In the genomic region with DNA sequence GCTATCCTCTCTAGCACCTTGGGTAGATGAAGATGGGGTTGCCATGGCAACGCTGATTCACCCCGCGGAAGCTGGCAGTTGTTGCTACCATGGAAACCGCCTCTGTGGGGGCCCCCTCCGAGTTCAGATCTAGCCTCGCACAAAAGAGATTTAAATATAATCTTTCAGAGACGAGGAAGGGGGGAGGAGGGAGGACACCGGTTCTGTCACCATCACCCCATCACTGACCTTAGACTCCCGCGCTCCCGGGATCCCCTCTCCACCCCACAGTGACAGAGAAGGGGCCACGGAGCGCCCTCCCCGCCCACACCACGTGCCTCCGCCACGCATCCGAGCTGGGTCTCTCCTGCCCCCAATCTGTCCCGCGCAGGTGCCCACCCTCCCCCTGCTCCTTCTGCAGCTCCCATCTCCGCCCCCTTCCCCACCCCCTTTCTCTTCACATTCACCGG, we compare ENCODE assay signal across 8 mouse cellular contexts. TPM values are rescaled to one million over a fixed set of nuclear protein-coding genes. Genes with fewer than 3 reads are reported as not detected.
DNase-seq lines count a peak whose midpoint lies in the region; ATAC-seq and TF ChIP-seq lines count a peak whose summit lies in the region.

No protein-coding gene starts in this region.

- no peak for TF ChIP-seq CTCF in ES-Bruce4 (IDR thresholded peaks at IDR 0.05; ENCODE audit: low read depth, low read length)

- H3K9me3 ChIP-seq in ES-Bruce4 (replicated peaks; ENCODE audit: control insufficient read depth, insufficient read depth, low read length, poor library complexity, severe bottlenecking) = no peaks in the 10 kb centered on the region
- no peaks in the 10 kb centered on the region for H3K9me3 ChIP-seq in hindbrain, embryonic 12.5 days (replicated peaks)
- no peaks in the 10 kb centered on the region for H3K9me3 ChIP-seq in limb, embryonic 13.5 days
- H3K9me3 ChIP-seq in heart, embryonic 11.5 days (replicated peaks; ENCODE audit: control insufficient read depth, low read length) = no peaks in the 10 kb centered on the region

- 1% methylated on average over 19 of the region's 22 CpGs for WGBS in hindbrain, embryonic 12.5 days
- 2% methylated on average over 22 of the region's 22 CpGs for WGBS in limb, embryonic 13.5 days
- 2% methylated on average over 22 of the region's 22 CpGs for WGBS in heart, embryonic 11.5 days (ENCODE audit: insufficient replicate concordance)

- H3K36me3 ChIP-seq in ES-Bruce4 (ENCODE audit: control insufficient read depth, insufficient read depth, low read length, poor library complexity, severe bottlenecking) = no peaks in the 10 kb centered on the region
- H3K36me3 ChIP-seq in hindbrain, embryonic 12.5 days = 0 out of 2 replicates have a peak, but pooled peaks cover 3% of the 10 kb centered on the region
- no peaks in the 10 kb centered on the region for H3K36me3 ChIP-seq in limb, embryonic 13.5 days
- no peaks in the 10 kb centered on the region for H3K36me3 ChIP-seq in heart, embryonic 11.5 days (ENCODE audit: control insufficient read depth, insufficient read depth, low read length)

- peak; percentile 87 for ATAC-seq in hindbrain, embryonic 12.5 days (ENCODE audit: low FRiP score)
- ATAC-seq in limb, embryonic 13.5 days (ENCODE audit: low FRiP score, low read depth) = no peak
- no peak for ATAC-seq in heart, embryonic 11.5 days (replicated peaks; ENCODE audit: insufficient number of reproducible peaks, low FRiP score, low TSS enrichment)

- DNase-seq in embryo, embryonic 10.5 days (ENCODE audit: low spot score) = peak; percentile 82
- peak; percentile 92 to 93 for DNase-seq in right cerebral cortex, postnatal 36 days (ENCODE audit: low spot score in 2 of 2)
- no peak for DNase-seq in heart, postnatal 25 days (ENCODE audit: low spot score)
- DNase-seq in urinary bladder, postnatal 25 days (ENCODE audit: low spot score) = no peak

- TF ChIP-seq POLR2A in ES-Bruce4 (IDR thresholded peaks at IDR 0.05; ENCODE audit: insufficient read depth, low read length) = no peak

- H3K27me3 ChIP-seq in ES-Bruce4 (ENCODE audit: control insufficient read depth, insufficient read depth, low read length, poor library complexity, severe bottlenecking) = no peaks in the 10 kb centered on the region
- peaks cover 61% of the 10 kb centered on the region for H3K27me3 ChIP-seq in hindbrain, embryonic 12.5 days
- H3K27me3 ChIP-seq in limb, embryonic 13.5 days = peaks cover 100% of the 10 kb centered on the region
- peaks cover 84% of the 10 kb centered on the region for H3K27me3 ChIP-seq in heart, embryonic 11.5 days (ENCODE audit: control insufficient read depth, insufficient read depth, low read length)

- TF ChIP-seq EP300 in ES-Bruce4 (IDR thresholded peaks at IDR 0.05; ENCODE audit: insufficient read depth, low read depth, low read length) = no peak

- H3K4me3 ChIP-seq in ES-Bruce4 (ENCODE audit: low read depth, low read length) = peak overlapping the region; percentile 21; the same call in 1 of the 2 replicates
- H3K4me3 ChIP-seq in hindbrain, embryonic 12.5 days = peak overlapping the region; percentile 37
- H3K4me3 ChIP-seq in limb, embryonic 13.5 days = peak overlapping the region; percentile 11
- H3K4me3 ChIP-seq in heart, embryonic 11.5 days (ENCODE audit: low read depth, low read length) = no peak overlapping the region

- intact Hi-C loops in heart, postnatal 25 days (cut with DNase I) = no loop called here

- H3K4me1 ChIP-seq in ES-Bruce4 (ENCODE audit: control insufficient read depth, insufficient read depth, low read length) = peaks cover 2% of the 10 kb centered on the region
- peaks cover 41% of the 10 kb centered on the region for H3K4me1 ChIP-seq in hindbrain, embryonic 12.5 days
- H3K4me1 ChIP-seq in limb, embryonic 13.5 days = peaks cover 11% of the 10 kb centered on the region
- no peaks in the 10 kb centered on the region for H3K4me1 ChIP-seq in heart, embryonic 11.5 days (ENCODE audit: control insufficient read depth, insufficient read depth, low read length)

- H3K27ac ChIP-seq in ES-Bruce4 (ENCODE audit: insufficient read depth, low read length) = no peak overlapping the region
- peak overlapping the region; percentile 86 for H3K27ac ChIP-seq in hindbrain, embryonic 12.5 days
- no peak overlapping the region for H3K27ac ChIP-seq in limb, embryonic 13.5 days
- no peak overlapping the region for H3K27ac ChIP-seq in heart, embryonic 11.5 days (ENCODE audit: low read depth, low read length)

- H3K4me2 ChIP-seq in hindbrain, embryonic 12.5 days (replicated peaks) = peak overlapping the region; percentile 74
- H3K4me2 ChIP-seq in limb, embryonic 13.5 days (replicated peaks) = peak overlapping the region; percentile 21
- no peak overlapping the region for H3K4me2 ChIP-seq in heart, embryonic 11.5 days

- peak overlapping the region; percentile 21; the same call in 1 of the 2 replicates for H3K9ac ChIP-seq in ES-Bruce4 (ENCODE audit: low read depth, poor library complexity, severe bottlenecking)
- H3K9ac ChIP-seq in hindbrain, embryonic 12.5 days = peak overlapping the region; percentile 66
- no peak overlapping the region for H3K9ac ChIP-seq in limb, embryonic 13.5 days
- no peak overlapping the region for H3K9ac ChIP-seq in heart, embryonic 11.5 days (ENCODE audit: low read depth, low read length)

RNA-seq across cellular contexts. Expression of a gene that starts 9.5 kb away (rescaled TPM):
- 27.5 and 30.5 TPM in 2 replicates for polyA plus RNA-seq in ES-Bruce4 (2011; ENCODE audit: insufficient read depth, insufficient read length, low read depth, missing spikeins)
- 37.1 and 41.3 TPM in 2 replicates for polyA plus RNA-seq in hindbrain, embryonic 12.5 days (2016; fragmentation: Nextera tagmentation; extraction: Ambion mirVana)
- polyA plus RNA-seq in limb, embryonic 13.5 days (2015; fragmentation: Nextera tagmentation; extraction: Ambion mirVana) = 1.6 TPM in 2 replicates
- 0.19 and 0.31 TPM in 2 replicates for polyA plus RNA-seq in heart, embryonic 11.5 days (2014; fragmentation: Nextera tagmentation; extraction: Ambion mirVana)
- under 1 TPM; 0.17 to 0.47 TPM for total RNA-seq in heart, postnatal 25 days (2021)

RNA-seq across cellular contexts. Expression of a gene that starts 17.6 kb away (rescaled TPM):
- 6.1 and 7.2 TPM in 2 replicates for polyA plus RNA-seq in ES-Bruce4 (2011; ENCODE audit: insufficient read depth, insufficient read length, low read depth, missing spikeins)
- polyA plus RNA-seq in hindbrain, embryonic 12.5 days (2016; fragmentation: Nextera tagmentation; extraction: Ambion mirVana) = 30.9 and 31.5 TPM in 2 replicates
- polyA plus RNA-seq in limb, embryonic 13.5 days (2015; fragmentation: Nextera tagmentation; extraction: Ambion mirVana) = 77.2 and 82.8 TPM in 2 replicates
- 28.1 and 29.8 TPM in 2 replicates for polyA plus RNA-seq in heart, embryonic 11.5 days (2014; fragmentation: Nextera tagmentation; extraction: Ambion mirVana)
- total RNA-seq in heart, postnatal 25 days (2021) = 100 to 1,000 TPM; 110 to 130 TPM

RNA-seq across cellular contexts. Expression of a gene that starts 23.2 kb away (rescaled TPM):
- polyA plus RNA-seq in ES-Bruce4 (2011; ENCODE audit: insufficient read depth, insufficient read length, low read depth, missing spikeins) = 37.2 and 41.6 TPM in 2 replicates
- 75.1 and 79.5 TPM in 2 replicates for polyA plus RNA-seq in hindbrain, embryonic 12.5 days (2016; fragmentation: Nextera tagmentation; extraction: Ambion mirVana)
- 98.0 and 102 TPM in 2 replicates for polyA plus RNA-seq in limb, embryonic 13.5 days (2015; fragmentation: Nextera tagmentation; extraction: Ambion mirVana)
- polyA plus RNA-seq in heart, embryonic 11.5 days (2014; fragmentation: Nextera tagmentation; extraction: Ambion mirVana) = 40.9 and 49.0 TPM in 2 replicates
- 10 to 100 TPM; 65.3 to 65.6 TPM for total RNA-seq in heart, postnatal 25 days (2021)

RNA-seq across cellular contexts. Expression of a gene that starts 26.9 kb away (rescaled TPM):
- 0.49 and 0.93 TPM in 2 replicates for polyA plus RNA-seq in ES-Bruce4 (2011; ENCODE audit: insufficient read depth, insufficient read length, low read depth, missing spikeins)
- polyA plus RNA-seq in hindbrain, embryonic 12.5 days (2016; fragmentation: Nextera tagmentation; extraction: Ambion mirVana) = 0.52 and 0.65 TPM in 2 replicates
- polyA plus RNA-seq in limb, embryonic 13.5 days (2015; fragmentation: Nextera tagmentation; extraction: Ambion mirVana) = 0.28 and 0.53 TPM in 2 replicates
- 0.56 and 0.79 TPM in 2 replicates for polyA plus RNA-seq in heart, embryonic 11.5 days (2014; fragmentation: Nextera tagmentation; extraction: Ambion mirVana)
- 1 to 10 TPM; 1.0 to 1.1 TPM for total RNA-seq in heart, postnatal 25 days (2021)

RNA-seq across cellular contexts. Expression of a gene that starts 51.0 kb away (rescaled TPM):
- polyA plus RNA-seq in ES-Bruce4 (2011; ENCODE audit: insufficient read depth, insufficient read length, low read depth, missing spikeins) = 11.2 and 11.6 TPM in 2 replicates
- 0.75 and 0.82 TPM in 2 replicates for polyA plus RNA-seq in hindbrain, embryonic 12.5 days (2016; fragmentation: Nextera tagmentation; extraction: Ambion mirVana)
- polyA plus RNA-seq in limb, embryonic 13.5 days (2015; fragmentation: Nextera tagmentation; extraction: Ambion mirVana) = 1.6 and 1.9 TPM in 2 replicates
- 2.5 and 3.4 TPM in 2 replicates for polyA plus RNA-seq in heart, embryonic 11.5 days (2014; fragmentation: Nextera tagmentation; extraction: Ambion mirVana)
- 1 to 10 TPM in 1 of 2 experiments, under 1 TPM in 1; 0.81 to 1.0 TPM for total RNA-seq in heart, postnatal 25 days (2021)

Comparison
In these comparisons a context has a peak if more than half of its experiments do, and no peak if none do; other contexts are left out.
1. H3K9ac ChIP-seq: peak in ES-Bruce4 (single experiment) and hindbrain, embryonic 12.5 days (single experiment); none in limb, embryonic 13.5 days (single experiment) and heart, embryonic 11.5 days (single experiment).
2. DNase-seq: peak in embryo, embryonic 10.5 days (single experiment) and right cerebral cortex, postnatal 36 days (2 of 2); none in heart, postnatal 25 days (single experiment) and urinary bladder, postnatal 25 days (single experiment).
3. RNA of a gene that starts 9.5 kb away (polyA plus RNA-seq): 37.1 to 41.3 TPM in hindbrain, embryonic 12.5 days and 27.5 to 30.5 TPM in ES-Bruce4; 1.6 TPM in limb, embryonic 13.5 days and 0.19 to 0.31 TPM in heart, embryonic 11.5 days; every median in the first group is over 10 times any median in the second.